Comparison of ENCODE assay signal across 24 mouse cellular contexts in the genomic region with DNA sequence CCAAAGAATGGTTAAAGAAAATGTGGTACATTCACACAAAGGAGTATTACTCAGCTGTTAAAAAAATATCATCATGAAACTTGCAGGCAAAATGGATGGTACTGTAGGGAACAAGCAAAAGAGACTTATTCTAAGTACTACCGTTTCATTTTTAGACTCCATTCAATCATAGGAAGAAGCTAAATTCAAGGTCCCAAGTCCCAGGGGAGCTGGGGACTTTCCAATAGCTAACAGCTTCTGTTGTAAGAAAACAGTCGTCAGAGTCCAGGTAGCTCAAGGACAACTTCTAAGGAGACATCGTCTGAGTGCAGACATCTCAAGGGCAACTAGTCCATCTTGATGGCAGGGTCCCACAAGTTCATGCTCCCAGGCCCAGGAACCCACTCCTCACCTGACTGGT.
"Had no signal": no experiment of that assay in that cellular context is flagged by ENCODE, and none has a peak within 500 bp of the region (broad histone marks: within the 10 kb centered on the region; RNA-seq: fewer than 3 reads in every experiment).

No protein-coding gene starts in this region.

- H3K4me3 ChIP-seq: heart, adult 2 months; heart, embryonic 13.5 days; heart, embryonic 15.5 days; hindbrain, embryonic 13.5 days; hindbrain, embryonic 15.5 days; limb, embryonic 10.5 days; limb, embryonic 12.5 days; liver, embryonic 13.5 days; liver, embryonic 15.5 days had no signal

- H3K27me3 ChIP-seq: heart, embryonic 13.5 days; heart, embryonic 15.5 days; hindbrain, embryonic 13.5 days; hindbrain, embryonic 15.5 days; limb, embryonic 12.5 days; liver, embryonic 13.5 days; liver, embryonic 15.5 days had no signal

- H3K4me1 ChIP-seq: heart, embryonic 13.5 days; heart, embryonic 15.5 days; hindbrain, embryonic 13.5 days; hindbrain, embryonic 15.5 days; limb, embryonic 10.5 days; limb, embryonic 12.5 days; liver, embryonic 13.5 days; liver, embryonic 15.5 days had no signal

- DNase-seq: gastrocnemius, postnatal 14 days; gastrocnemius, postnatal 36 days; heart, adult 11 months; heart, adult 2 months; heart, postnatal 14 days; heart, postnatal 36 days; kidney, adult 11 months; kidney, adult 8-10 months; kidney, postnatal 10 days; kidney, postnatal 25 days; layer of hippocampus, adult 9-11 months; layer of hippocampus, postnatal 36 days; liver; liver, embryonic 13.5 days had no signal

- H3K4me2 ChIP-seq: heart, embryonic 11.5 days; heart, embryonic 13.5 days; heart, embryonic 15.5 days; hindbrain, embryonic 13.5 days; hindbrain, embryonic 15.5 days; limb, embryonic 12.5 days; liver, embryonic 11.5 days; liver, embryonic 13.5 days; liver, embryonic 15.5 days had no signal

- H3K9ac ChIP-seq: heart, embryonic 13.5 days; heart, embryonic 15.5 days; hindbrain, embryonic 13.5 days; hindbrain, embryonic 15.5 days; limb, embryonic 12.5 days; liver, embryonic 13.5 days; liver, embryonic 15.5 days had no signal

- H3K9me3 ChIP-seq: heart, embryonic 13.5 days; heart, embryonic 15.5 days; hindbrain, embryonic 13.5 days; hindbrain, embryonic 15.5 days; limb, embryonic 10.5 days; limb, embryonic 12.5 days; liver, embryonic 13.5 days; liver, embryonic 15.5 days had no signal

- H3K27ac ChIP-seq: heart, adult 2 months; heart, embryonic 13.5 days; heart, embryonic 15.5 days; hindbrain, embryonic 13.5 days; hindbrain, embryonic 15.5 days; hindbrain, postnatal 0 days; limb, embryonic 10.5 days; limb, embryonic 12.5 days; liver, embryonic 13.5 days; liver, embryonic 15.5 days had no signal
